Mouse (Mus musculus) spleen, postnatal 14 days (tissue): ENCODE measurements around the gene Ahsg.
"Not testable (repeated sequence)": the region's sequence is repeated elsewhere in the genome, so short reads cannot be mapped to it uniquely, and the experiment has no call there.

Experiments
- DNase-seq, 2 experiments: peaks; one replicate each; pipeline ENCODE4 v3.0.0; 2021 to 2022; ENCODE audit warnings: low spot score in 2 of 2

The Ahsg gene

GRCm38 (mm10) chr16:22939120-22939695, 48.1 kb downstream of the Ahsg start:
- DNase-seq: no peak

- not testable (repeated sequence) for DNase-seq
These were observed 50.9 kb downstream of the Ahsg start for GRCm38 (mm10) chr16:22941825-22942476.

GRCm38 (mm10) chr16:22947371-22947770, 56.3 kb downstream of the Ahsg start:
- DNase-seq: no peak
